Mouse (Mus musculus) lung, postnatal 0 days (tissue): ENCODE measurements at regions not wholly inside any gene's neighbourhood (a gene's known extent, or its start where the extent isn't known, plus 50 kb on each side); places are given as distances from the start of the nearest gene placed in this dataset.

Experiments
- CTCF ChIP-seq: IDR thresholded peaks from 2 replicates; pipeline ENCODE4 v1.5.1; 2016; ENCODE audit warnings: antibody characterized with exemption, mild to moderate bottlenecking
- EP300 ChIP-seq: IDR thresholded peaks from 2 replicates; pipeline ENCODE4 v1.6.1; 2016; ENCODE audit warnings: antibody characterized with exemption, mild to moderate bottlenecking, control low read depth

DNA sequence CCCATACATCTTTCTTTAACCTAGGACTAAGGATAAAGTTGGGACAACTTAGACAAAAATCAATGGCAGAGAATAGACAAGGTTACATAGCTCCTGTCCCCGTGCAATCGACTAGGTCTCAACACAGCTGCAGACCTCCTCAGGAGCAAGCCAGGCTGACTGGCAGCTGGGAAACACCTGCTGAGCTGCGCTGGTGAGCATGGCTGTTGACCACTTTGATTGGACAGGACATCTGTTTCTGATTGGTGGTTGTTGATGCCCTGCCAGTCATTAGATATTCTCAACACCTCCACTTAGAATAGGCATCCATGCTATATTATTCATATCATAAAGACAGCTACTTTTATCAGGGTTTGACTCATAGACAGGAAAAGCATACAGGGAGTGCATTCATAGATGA, 597.3 kb downstream of the Kcnj2 start:
- no peak for TF ChIP-seq EP300
- TF ChIP-seq CTCF = no peak
